Mouse (Mus musculus) frontal cortex, postnatal 14 days (tissue): ENCODE measurements around the gene Iqcj.
A peak's percentile ranks its signal among the peaks of the same experiment; 100 is the strongest.

Source experiments
- DNase-seq, 2 experiments: peaks; one replicate each; pipeline ENCODE4 v3.0.0; 2022; ENCODE audit warnings: low spot score in 2 of 2

Iqcj gene

GRCm38 (mm10) chr3:67892026-67892705, at the start of gene Iqcj, which contains the start of gene Iqschfp:
Iqcj (plus strand) TSS chr3:67892220.
Iqschfp (plus strand) TSS chr3:67892232.
- DNase-seq = peak; percentile 7 to 14

DNA sequence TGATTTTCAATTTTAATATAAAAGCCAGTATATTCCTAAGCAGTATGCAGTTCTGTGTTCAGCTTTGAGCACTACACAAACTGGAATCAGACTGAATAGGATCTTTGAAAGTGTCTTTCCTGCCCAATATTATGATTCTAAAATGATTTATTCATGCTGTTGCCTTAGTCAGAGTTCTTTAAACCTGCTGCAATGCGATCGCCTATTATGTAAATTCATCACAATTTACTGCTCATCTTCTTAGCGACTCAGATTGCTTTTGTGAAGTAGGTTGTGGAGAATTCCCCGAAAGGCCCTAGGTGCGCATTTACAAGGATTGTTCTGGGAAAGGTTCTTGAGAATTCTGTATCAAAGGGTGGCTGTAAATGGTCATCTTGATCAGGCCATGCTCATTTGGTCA, 39.6 kb upstream of the Iqcj start:
- no peak for DNase-seq

DNA sequence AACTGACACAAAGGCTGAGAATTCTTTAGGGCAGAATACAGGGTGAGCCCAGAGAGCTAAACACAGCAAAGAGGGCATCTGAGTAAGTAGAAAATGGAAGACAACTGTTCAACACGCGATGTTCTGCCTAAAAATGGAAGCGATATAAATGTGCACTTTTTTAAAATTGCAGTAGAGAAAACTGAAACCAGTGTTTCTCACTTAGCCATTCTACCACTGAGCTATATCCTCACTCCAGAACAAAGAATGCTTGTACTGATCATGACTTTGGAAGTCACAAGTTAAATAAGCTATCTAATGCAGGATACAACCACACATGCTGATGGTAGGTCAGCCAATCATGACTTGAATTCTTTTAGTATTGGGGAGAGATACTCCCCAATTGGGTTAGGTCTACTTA, 30.5 kb upstream of the Iqcj start:
- DNase-seq = no peak

DNA sequence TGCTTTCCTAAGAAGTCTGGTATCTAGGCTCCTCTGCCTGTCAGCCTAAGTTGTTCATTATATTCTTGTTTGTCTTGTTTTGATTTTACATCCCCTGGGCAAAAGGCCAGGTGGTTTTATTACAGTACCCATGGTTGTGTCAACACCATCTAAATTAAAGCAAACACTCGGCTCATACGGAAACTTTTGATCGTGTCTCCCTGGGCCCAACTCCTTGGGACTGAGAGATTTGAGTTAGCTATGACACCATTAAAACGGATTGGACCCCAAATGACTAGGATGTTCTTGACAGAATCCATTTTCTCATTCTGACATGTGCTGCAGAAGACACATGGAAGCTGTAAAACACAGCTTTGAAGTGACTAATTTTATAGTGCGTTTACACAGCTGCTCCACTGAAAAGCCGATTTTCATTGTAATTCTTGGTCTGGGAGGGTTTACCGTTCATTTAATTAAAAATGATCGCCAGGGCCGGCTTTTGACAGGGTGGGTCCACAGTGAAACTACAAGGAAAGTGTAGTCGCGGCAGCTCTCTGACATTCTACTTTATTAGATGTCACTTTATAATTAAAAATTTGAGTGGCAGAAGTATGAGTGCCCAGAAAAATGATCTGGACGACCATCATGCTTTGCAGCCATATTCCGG, 24.5 kb upstream of the Iqcj start:
- DNase-seq = no peak

DNA sequence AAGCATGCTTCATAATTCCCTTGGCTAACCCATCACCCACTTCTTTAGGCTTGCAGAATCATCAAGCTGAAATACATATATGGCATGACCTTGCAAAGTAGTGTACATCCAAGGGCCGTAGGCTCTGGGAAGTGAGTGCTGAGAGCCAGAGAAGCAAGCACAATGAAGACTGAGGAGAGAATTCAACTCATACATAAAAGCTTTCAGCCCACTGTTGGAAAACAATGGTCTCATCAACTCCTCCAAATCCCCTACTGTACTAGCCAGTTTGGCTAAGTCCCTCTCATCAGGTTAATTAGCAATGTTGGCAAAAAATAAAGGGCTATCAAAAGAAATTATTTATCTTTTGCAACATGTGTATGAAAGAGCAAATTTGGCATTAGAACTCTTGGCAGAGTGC, 22.6 kb upstream of the Iqcj start:
- DNase-seq = no peak

GRCm38 (mm10) chr3:67877253-67877652, 14.8 kb upstream of the Iqcj start:
- no peak for DNase-seq

- no peak for DNase-seq
Observed at GRCm38 (mm10) chr3:67884335-67884734, 7.7 kb upstream of the Iqcj start.

DNA sequence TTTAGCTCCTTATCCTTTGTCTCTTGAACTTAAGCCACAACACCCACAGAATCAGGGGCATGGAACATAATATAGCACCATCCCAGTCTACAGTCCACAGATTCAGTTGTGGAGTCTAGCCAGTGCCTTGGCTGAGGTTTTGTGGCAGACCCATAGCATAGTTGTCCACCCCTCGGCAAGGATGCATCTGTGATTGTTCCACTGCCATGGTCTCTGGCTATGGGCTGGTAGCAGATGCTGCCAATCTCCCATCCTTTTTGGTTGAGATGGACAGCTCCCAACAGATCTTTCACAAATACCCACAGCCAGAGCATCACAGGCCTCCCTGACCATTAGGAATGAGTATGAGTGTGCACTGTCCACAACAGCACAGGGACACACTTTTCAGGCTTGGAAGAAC, 5.8 kb upstream of the Iqcj start:
- DNase-seq = no peak

DNA sequence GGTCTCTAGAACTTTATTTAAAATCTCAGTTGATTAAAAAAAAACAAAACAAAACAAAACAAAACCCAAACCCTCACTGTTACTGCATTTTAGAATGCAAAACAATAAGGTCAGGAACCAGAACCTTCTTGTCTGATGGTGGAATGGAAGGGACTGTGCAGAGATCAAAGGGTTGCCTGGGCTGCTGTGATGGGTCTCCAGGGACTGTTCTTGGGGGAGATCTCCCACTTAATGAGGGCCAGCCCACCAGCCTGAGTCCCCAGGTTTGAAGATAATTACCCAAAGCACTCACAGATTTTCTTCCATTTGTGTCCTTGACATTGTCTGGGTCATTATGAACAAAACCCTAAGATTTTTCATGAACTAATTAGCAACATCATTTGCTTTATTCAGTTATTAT, 4.8 kb upstream of the Iqcj start:
- DNase-seq = no peak

DNA sequence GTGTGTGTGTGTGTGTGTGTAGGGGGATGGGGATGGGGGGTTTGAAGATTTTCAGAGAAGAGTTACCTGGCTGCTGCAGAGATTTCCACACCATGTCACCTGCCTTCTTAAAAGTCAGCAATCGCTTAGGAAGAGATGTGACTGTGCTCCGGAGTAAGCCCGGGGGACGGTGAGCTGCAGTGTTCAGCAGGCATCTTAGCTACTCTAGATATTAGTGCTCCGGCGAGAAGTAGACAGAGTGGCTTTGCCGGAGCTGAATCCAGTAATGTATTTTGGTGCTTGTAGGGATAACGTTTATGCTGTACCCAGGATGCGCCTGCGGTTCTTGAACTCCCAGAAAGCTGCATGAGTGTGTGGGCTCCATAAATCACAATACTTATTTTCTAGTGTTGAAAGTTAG, 748 bp downstream of the Iqcj start:
- peak in 1 of 2 experiments; percentile 10 for DNase-seq

- DNase-seq = no peak
Observed at GRCm38 (mm10) chr3:67902517-67902916, 10.5 kb downstream of the Iqcj start.

- no peak for DNase-seq
Observed at GRCm38 (mm10) chr3:67908586-67908985, 16.6 kb downstream of the Iqcj start.

DNA sequence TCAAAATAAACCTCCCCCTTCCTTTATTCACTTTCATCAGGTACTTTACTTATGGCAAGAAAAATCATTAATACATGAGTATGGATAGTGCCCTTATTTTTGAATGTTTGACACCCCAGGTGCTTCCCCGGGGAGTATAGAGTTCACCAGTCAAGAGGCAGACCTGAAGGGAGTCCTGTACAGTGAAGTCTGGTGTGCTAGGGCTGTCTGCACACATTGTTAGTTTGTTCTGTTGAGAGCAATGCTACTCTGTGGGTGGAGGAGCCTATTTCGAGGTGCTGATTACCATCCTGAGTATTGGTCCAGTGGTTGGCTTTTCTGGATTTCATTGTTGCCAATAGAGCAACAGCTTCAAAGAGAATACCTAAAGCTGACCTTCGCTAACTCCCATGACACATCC, 26.1 kb downstream of the Iqcj start:
- DNase-seq = no peak

GRCm38 (mm10) chr3:67918634-67919259, 26.7 kb downstream of the Iqcj start:
- no peak for DNase-seq

- no peak for DNase-seq
Observed at GRCm38 (mm10) chr3:67923095-67923494, 31.1 kb downstream of the Iqcj start.

DNA sequence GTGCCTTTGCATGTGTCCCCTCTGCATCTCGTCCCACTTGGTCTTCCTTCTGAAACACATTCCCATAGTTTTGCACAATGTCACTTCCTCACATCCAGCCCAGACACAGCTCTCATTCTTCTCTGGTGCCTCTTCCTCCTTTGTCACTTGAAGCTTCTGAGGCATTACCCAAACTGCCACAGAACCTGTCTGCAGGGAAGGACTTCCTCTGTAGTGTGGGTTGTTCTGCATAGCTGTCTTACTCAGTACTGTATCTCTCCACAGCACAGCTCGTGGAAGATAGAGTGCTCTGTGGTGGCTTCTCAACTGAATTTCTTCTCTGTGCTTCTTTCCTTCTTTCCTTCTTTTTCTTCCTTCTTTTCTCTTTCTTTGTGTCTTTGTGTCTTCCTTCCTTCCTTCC, 33.4 kb downstream of the Iqcj start:
- DNase-seq = no peak

DNA sequence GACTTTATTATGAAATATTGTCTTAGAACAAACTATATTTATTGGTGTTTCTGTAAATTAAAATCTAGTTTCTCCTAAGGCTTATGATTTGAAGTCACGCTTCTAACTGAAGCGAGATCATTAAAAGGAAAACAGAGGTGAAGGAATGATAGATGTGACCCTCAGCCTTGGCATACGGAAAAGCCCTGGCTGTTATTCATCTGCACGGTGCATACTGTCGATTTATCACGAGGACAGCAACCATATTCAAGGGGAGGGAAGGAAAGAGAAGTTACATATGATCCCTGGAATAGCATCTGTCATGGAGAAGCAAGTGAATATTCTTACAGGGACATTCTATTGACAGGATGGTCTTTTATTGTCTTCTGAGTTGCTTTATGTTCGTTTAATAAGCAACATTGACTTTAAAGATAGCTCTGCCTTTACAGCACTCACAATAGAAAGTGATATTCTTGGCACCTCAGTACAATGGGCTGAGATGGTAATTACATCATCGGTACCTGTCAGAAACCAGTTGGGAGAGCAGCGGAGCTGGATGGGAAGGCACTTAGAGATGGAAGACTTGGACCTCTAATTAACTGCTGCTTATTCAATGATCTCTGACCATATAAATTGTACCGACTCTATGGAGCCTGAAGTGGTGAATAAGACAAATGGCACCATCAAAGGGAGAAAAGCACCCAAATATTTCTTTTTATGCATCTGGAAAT, 38.6 kb downstream of the Iqcj start:
- no peak for DNase-seq

GRCm38 (mm10) chr3:67931181-67931580, 39.2 kb downstream of the Iqcj start:
- no peak for DNase-seq

DNA sequence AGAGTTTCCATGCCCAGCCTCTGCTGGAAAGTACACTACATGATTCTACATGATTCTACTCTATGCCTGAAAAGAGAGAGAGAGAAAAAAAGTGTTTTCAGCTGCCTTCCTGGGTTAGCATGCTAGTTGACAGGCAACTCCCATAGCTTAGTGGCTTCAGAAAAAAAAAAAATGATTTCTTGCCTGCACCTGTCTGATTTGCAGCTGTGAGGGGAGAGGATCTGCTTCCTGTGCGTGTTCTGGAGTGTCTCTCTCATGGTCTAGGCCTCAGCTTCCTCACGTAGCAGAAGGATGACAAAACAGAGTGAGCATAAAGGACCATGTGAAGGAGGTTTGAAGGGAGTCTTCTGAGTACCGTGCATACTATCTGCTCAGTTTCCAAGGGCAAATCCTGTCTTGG, 39.9 kb downstream of the Iqcj start:
- DNase-seq = no peak

- DNase-seq = no peak
Observed at GRCm38 (mm10) chr3:67935829-67936228, 43.8 kb downstream of the Iqcj start.

DNA sequence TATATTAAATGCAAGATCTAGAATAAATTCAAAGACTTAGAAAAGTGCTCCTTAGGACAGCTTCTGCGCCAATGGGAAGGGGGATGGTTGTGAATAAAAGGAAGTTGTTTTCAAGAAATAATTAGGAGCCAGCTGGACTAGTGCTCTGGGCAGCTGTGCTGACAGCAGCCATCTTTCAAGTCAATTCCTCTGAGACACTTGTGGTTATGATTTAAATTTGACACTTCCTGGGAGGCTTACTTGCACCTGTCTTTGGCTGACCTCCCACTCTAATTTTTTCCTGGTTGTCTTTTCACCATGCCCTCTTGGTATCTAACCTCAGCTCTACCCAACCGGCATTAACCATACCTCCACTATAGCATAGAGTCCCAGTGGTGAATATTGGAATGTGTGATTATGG, 55.0 kb downstream of the Iqcj start:
- DNase-seq = no peak

- DNase-seq = no peak
Observed at GRCm38 (mm10) chr3:67952517-67952940, 60.5 kb downstream of the Iqcj start.
